Comparison of ENCODE assay signal across 21 mouse cellular contexts in the genomic region with DNA sequence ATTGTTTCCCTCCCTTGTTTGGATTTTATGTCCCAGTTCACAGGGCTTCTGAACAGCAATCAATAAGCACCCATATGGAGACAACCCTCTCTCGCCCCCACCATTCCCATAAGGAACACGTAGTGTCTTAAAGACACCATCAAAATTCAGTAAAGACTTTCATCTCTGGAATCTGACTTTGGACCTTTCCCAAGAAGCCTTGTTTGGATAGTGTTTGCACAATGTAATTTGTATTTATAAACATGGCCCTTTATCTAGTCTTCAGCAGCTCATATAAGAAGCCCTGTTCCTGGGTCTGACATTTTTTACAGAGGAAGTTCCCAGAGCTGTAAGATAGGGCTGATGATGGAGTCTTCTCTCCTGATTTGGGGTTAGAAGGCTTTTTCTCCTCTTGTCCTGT.
DNase-seq lines count a peak whose midpoint lies in the region; ATAC-seq and TF ChIP-seq lines count a peak whose summit lies in the region.
"Had no signal": no experiment of that assay in that cellular context is flagged by ENCODE, and none has a peak within 500 bp of the region (broad histone marks: within the 10 kb centered on the region; RNA-seq: fewer than 3 reads in every experiment).

No protein-coding gene starts in this region.

- H3K36me3 ChIP-seq in forebrain, embryonic 12.5 days (replicated peaks): no peaks in the 10 kb centered on the region
- no peaks in the 10 kb centered on the region for H3K36me3 ChIP-seq in forebrain, embryonic 11.5 days (ENCODE audit: control insufficient read depth, insufficient read depth, low read length)
- H3K36me3 ChIP-seq in kidney, embryonic 15.5 days: no peaks in the 10 kb centered on the region
- no peaks in the 10 kb centered on the region for H3K36me3 ChIP-seq in lung, embryonic 16.5 days (ENCODE audit: control insufficient read depth, insufficient read depth, low read length)
- no peaks in the 10 kb centered on the region for H3K36me3 ChIP-seq in forebrain, embryonic 16.5 days (ENCODE audit: control insufficient read depth, insufficient read depth)
- H3K36me3 ChIP-seq: embryonic facial prominence, embryonic 10.5 days; G1E; limb, embryonic 10.5 days had no signal

- no peak overlapping the region for H3K4me3 ChIP-seq in forebrain, embryonic 12.5 days (replicated peaks)
- H3K4me3 ChIP-seq in forebrain, embryonic 11.5 days (ENCODE audit: low read depth, low read length): no peak overlapping the region
- no peak overlapping the region for H3K4me3 ChIP-seq in kidney, embryonic 15.5 days (replicated peaks)
- H3K4me3 ChIP-seq in lung, embryonic 16.5 days (ENCODE audit: low read length): peak overlapping the region; percentile 34
- H3K4me3 ChIP-seq in lung, adult 2 months (replicated peaks; ENCODE audit: extremely low read depth, low read depth, low read length): no peak overlapping the region
- H3K4me3 ChIP-seq in forebrain, embryonic 16.5 days (replicated peaks; ENCODE audit: low read length): no peak overlapping the region
- H3K4me3 ChIP-seq: embryonic facial prominence, embryonic 10.5 days; erythroblast, embryonic 14.5 days; limb, embryonic 10.5 days; megakaryocyte, embryonic 14.5 days had no signal

- H3K9ac ChIP-seq in forebrain, embryonic 12.5 days: no peak overlapping the region
- H3K9ac ChIP-seq in forebrain, embryonic 11.5 days (ENCODE audit: low read length): no peak overlapping the region
- H3K9ac ChIP-seq in kidney, embryonic 15.5 days: no peak overlapping the region
- H3K9ac ChIP-seq in lung, embryonic 16.5 days (ENCODE audit: low read length): peak overlapping the region; percentile 28; the same call in 1 of the 2 replicates
- no peak overlapping the region for H3K9ac ChIP-seq in forebrain, embryonic 16.5 days (replicated peaks; ENCODE audit: low read depth, low read length)
- H3K9ac ChIP-seq: liver, embryonic 14.5 days had no signal

- H3K4me2 ChIP-seq in forebrain, embryonic 12.5 days: no peak overlapping the region
- H3K4me2 ChIP-seq in forebrain, embryonic 11.5 days (ENCODE audit: low read depth, low read length, severe bottlenecking): no peak overlapping the region
- no peak overlapping the region for H3K4me2 ChIP-seq in kidney, embryonic 15.5 days
- peak overlapping the region; percentile 44 for H3K4me2 ChIP-seq in lung, embryonic 16.5 days (ENCODE audit: low read depth, low read length)
- H3K4me2 ChIP-seq in forebrain, embryonic 16.5 days (ENCODE audit: low read length): no peak overlapping the region

- no peak for DNase-seq in forebrain, embryonic 11.5 days (ENCODE audit: low spot score)
- DNase-seq in kidney, postnatal 25 days: no peak
- DNase-seq in lung, adult 2 months: no peak
- DNase-seq: adrenal gland, postnatal 36 days; gastrocnemius, postnatal 25 days; heart, postnatal 10 days; kidney, postnatal 14 days; retina, postnatal 1 day had no signal

- no peak for TF ChIP-seq POLR2A in lung, adult 2 months (IDR thresholded peaks at IDR 0.05; ENCODE audit: borderline replicate concordance, extremely low read depth, low read depth, low read length)

- H3K27ac ChIP-seq in forebrain, embryonic 12.5 days: peak overlapping the region; percentile 56
- no peak overlapping the region for H3K27ac ChIP-seq in forebrain, embryonic 11.5 days (ENCODE audit: low read depth, low read length)
- H3K27ac ChIP-seq in kidney, embryonic 15.5 days: peak overlapping the region; percentile 46; the same call in 1 of the 2 replicates
- H3K27ac ChIP-seq in lung, embryonic 16.5 days (ENCODE audit: low read length): peak overlapping the region; percentile 93
- H3K27ac ChIP-seq in forebrain, embryonic 16.5 days (ENCODE audit: low read length): peak overlapping the region; percentile 65
- H3K27ac ChIP-seq: embryonic facial prominence, embryonic 10.5 days; limb, embryonic 10.5 days; liver, embryonic 14.5 days had no signal

- no peaks in the 10 kb centered on the region for H3K27me3 ChIP-seq in forebrain, embryonic 12.5 days
- H3K27me3 ChIP-seq in forebrain, embryonic 11.5 days (ENCODE audit: control insufficient read depth, insufficient read depth, low read length): no peaks in the 10 kb centered on the region
- no peaks in the 10 kb centered on the region for H3K27me3 ChIP-seq in kidney, embryonic 15.5 days
- no peaks in the 10 kb centered on the region for H3K27me3 ChIP-seq in lung, embryonic 16.5 days (ENCODE audit: control insufficient read depth, insufficient read depth, low read depth, low read length)
- no peaks in the 10 kb centered on the region for H3K27me3 ChIP-seq in forebrain, embryonic 16.5 days (replicated peaks; ENCODE audit: control insufficient read depth, insufficient read depth, low read length)
- H3K27me3 ChIP-seq: megakaryocyte, embryonic 14.5 days had no signal

- H3K9me3 ChIP-seq in forebrain, embryonic 12.5 days: no peaks in the 10 kb centered on the region
- no peaks in the 10 kb centered on the region for H3K9me3 ChIP-seq in forebrain, embryonic 11.5 days (ENCODE audit: control insufficient read depth, low read length)
- no peaks in the 10 kb centered on the region for H3K9me3 ChIP-seq in kidney, embryonic 15.5 days (replicated peaks)
- H3K9me3 ChIP-seq in lung, embryonic 16.5 days (ENCODE audit: control insufficient read depth, low read length): no peaks in the 10 kb centered on the region
- no peaks in the 10 kb centered on the region for H3K9me3 ChIP-seq in forebrain, embryonic 16.5 days (ENCODE audit: control insufficient read depth, low read length)
- H3K9me3 ChIP-seq: embryonic facial prominence, embryonic 10.5 days; limb, embryonic 10.5 days; megakaryocyte, embryonic 14.5 days had no signal

- 78% methylated on average over 2 of the region's 2 CpGs for WGBS in forebrain, embryonic 12.5 days
- WGBS in forebrain, embryonic 11.5 days: 92% methylated on average over 2 of the region's 2 CpGs
- WGBS in kidney, embryonic 15.5 days: 60% methylated on average over 2 of the region's 2 CpGs
- WGBS in lung, embryonic 16.5 days: 26% methylated on average over 2 of the region's 2 CpGs
- 39% methylated on average over 2 of the region's 2 CpGs for WGBS in lung, adult 2 months
- 71% methylated on average over 2 of the region's 2 CpGs for WGBS in forebrain, embryonic 16.5 days

- no peak for ATAC-seq in forebrain, embryonic 12.5 days (ENCODE audit: low FRiP score)
- ATAC-seq in forebrain, embryonic 11.5 days (replicated peaks; ENCODE audit: low FRiP score): no peak
- ATAC-seq in kidney, embryonic 15.5 days (replicated peaks; ENCODE audit: low FRiP score): 0 out of 2 replicates have a peak, but pooled peaks have one; percentile 25
- peak; percentile 88 for ATAC-seq in lung, embryonic 16.5 days (ENCODE audit: low read depth)
- ATAC-seq in forebrain, embryonic 16.5 days: no peak
- ATAC-seq in erythroblast, adult 5-6 weeks (replicated peaks; ENCODE audit: low FRiP score, poor library complexity, severe bottlenecking): no peak
- ATAC-seq: CD4-positive, CD25-positive, alpha-beta regulatory T cell, adult 4 months; inflammation-experienced regulatory T-cells, adult 6 months had no signal

- TF ChIP-seq CTCF in lung, adult 2 months (IDR thresholded peaks at IDR 0.05; ENCODE audit: insufficient read depth, low read length): no peak

- H3K4me1 ChIP-seq in forebrain, embryonic 12.5 days: peaks cover 5% of the 10 kb centered on the region
- H3K4me1 ChIP-seq in forebrain, embryonic 11.5 days (replicated peaks; ENCODE audit: control insufficient read depth, insufficient read depth, low read length): no peaks in the 10 kb centered on the region
- peaks cover 13% of the 10 kb centered on the region; the same call in 1 of the 2 replicates for H3K4me1 ChIP-seq in kidney, embryonic 15.5 days
- peaks cover 31% of the 10 kb centered on the region for H3K4me1 ChIP-seq in lung, embryonic 16.5 days (replicated peaks; ENCODE audit: control insufficient read depth, insufficient read depth, low read length)
- H3K4me1 ChIP-seq in lung, adult 2 months (ENCODE audit: control insufficient read depth, insufficient read depth, low read length): peaks cover 27% of the 10 kb centered on the region
- H3K4me1 ChIP-seq in forebrain, embryonic 16.5 days (replicated peaks; ENCODE audit: control insufficient read depth, insufficient read depth, low read length): peaks cover 21% of the 10 kb centered on the region
- H3K4me1 ChIP-seq: limb, embryonic 10.5 days had no signal

Comparison
In these comparisons a context has a peak if more than half of its experiments do, and no peak if none do; other contexts are left out.
1. ATAC-seq: peak in kidney, embryonic 15.5 days (single experiment) and lung, embryonic 16.5 days (single experiment); none in forebrain, embryonic 12.5 days (single experiment), forebrain, embryonic 11.5 days (single experiment), forebrain, embryonic 16.5 days (single experiment) and erythroblast, adult 5-6 weeks (single experiment).